Mouse (Mus musculus) E14TG2a.4 (cell line): ENCODE results near the gene Kcna5.

Experiments
- CTCF ChIP-seq: conservative IDR thresholded peaks from 2 replicates; pipeline ENCODE4 v1.5.1; 2014; ENCODE audit warnings: low read length
- NANOG ChIP-seq: IDR thresholded peaks from 2 replicates; pipeline ENCODE4 v1.6.1; 2014; ENCODE audit warnings: borderline replicate concordance, low read length, mixed read lengths
- POU5F1 ChIP-seq: IDR thresholded peaks from 2 replicates; pipeline ENCODE4 v1.6.1; 2014; ENCODE audit warnings: low read length, borderline replicate concordance

DNA sequence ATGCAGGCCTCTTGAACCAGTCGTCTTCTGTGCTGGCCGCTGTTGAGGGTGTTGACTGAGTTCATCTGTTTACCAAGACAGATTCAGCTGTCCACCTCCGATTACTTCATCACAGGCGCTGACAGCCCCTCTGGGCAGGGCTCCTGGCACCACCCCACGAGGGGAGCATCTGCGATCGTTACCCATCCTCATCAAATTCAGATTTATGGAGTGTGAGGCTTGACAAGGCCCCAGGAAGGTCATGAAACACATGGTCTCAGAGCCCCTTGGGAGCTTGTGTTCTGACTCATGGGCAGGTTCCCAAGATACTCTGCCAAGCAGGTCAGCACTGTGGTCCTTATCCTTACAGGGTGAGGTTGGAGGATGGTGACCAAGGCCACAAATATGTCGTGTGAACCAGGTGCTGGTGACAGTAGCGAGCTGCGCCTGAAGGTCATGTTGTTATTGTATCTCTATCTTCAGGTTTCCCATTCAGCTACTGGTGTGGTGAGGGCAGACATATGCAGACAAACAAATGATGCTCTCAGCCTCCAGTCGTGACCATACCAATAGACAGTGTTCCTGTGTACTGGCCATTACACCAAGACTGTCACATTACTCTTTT, 51.8 kb downstream of the Kcna5 start:
- TF ChIP-seq CTCF, result no peak
- no peak for TF ChIP-seq POU5F1
- TF ChIP-seq NANOG, result no peak
